ENCODE assay signal across 9 mouse cellular contexts in the genomic region with DNA sequence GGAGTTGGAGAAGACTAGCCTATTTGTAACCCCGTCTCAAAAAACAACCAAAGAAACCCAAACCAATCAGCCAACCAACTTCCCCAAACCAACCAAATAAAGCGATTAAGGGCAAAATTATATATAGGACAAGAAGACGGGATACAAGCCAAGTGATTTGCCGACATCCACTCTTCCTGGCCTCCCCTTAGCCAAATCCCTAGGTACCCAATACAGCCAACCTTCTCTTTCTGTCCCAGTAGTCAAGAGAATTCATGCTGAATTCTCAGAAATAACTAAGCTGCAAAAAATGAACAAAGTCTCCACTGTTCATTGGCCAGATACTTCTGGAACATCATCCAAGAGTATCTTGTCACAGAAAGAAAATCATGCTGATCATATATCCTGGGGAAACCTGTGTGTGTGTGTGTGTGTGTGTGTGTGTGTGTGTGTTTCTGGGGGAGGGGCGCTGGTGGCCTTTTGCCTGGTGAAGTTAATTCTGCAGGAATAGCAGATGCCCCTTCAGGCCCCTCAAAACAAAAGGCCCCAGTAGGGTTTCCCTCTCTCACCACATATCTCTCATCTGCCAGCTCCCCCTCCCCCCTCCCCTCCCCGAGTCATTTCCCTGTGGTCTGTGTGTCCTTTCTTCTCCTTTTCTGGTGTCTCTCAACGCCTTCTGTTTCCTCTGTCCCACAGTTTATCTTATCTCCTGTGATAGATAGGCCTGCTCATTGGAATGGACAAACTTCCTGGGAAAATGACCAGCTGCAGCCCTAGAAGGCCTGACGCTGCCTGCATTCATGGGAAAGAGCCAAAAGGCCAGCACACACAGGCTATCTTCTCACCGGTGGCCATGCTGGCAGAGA. TPM values are rescaled to one million over a fixed set of nuclear protein-coding genes. Genes with fewer than 3 reads are reported as not detected.
A peak's percentile ranks its signal among the peaks of the same experiment; 100 is the strongest.
DNase-seq lines count a peak whose midpoint lies in the region; ATAC-seq and TF ChIP-seq lines count a peak whose summit lies in the region.
"Had no signal": no experiment of that assay in that cellular context is flagged by ENCODE, and none has a peak within 500 bp of the region (broad histone marks: within the 10 kb centered on the region; RNA-seq: fewer than 3 reads in every experiment).

No protein-coding gene starts in this region.

- peaks cover 49% of the 10 kb centered on the region for H3K4me1 ChIP-seq in heart, embryonic 13.5 days
- peaks cover 12% of the 10 kb centered on the region for H3K4me1 ChIP-seq in liver, postnatal 0 days (ENCODE audit: insufficient read depth)

- peak; percentile 60 for DNase-seq in embryo, embryonic 10 days (ENCODE audit: low spot score)
- DNase-seq in liver, postnatal 0 days: peak; percentile 39
- peak; percentile 45 for DNase-seq in splenic B cell, adult 2 months (ENCODE audit: low read depth, low spot score)
- DNase-seq in right cerebral cortex, postnatal 4 days: no peak
- DNase-seq in kidney, adult 9 months: no peak
- no peak for DNase-seq in kidney, postnatal 36 days

- peak overlapping the region; percentile 30; the same call in 1 of the 2 replicates for H3K9ac ChIP-seq in heart, embryonic 13.5 days
- H3K9ac ChIP-seq in liver, postnatal 0 days (replicated peaks): no peak overlapping the region

- peak; percentile 68 for ATAC-seq in heart, embryonic 13.5 days (ENCODE audit: extremely low read depth, insufficient number of reproducible peaks, low FRiP score, low TSS enrichment)
- ATAC-seq in liver, postnatal 0 days: peak; percentile 56

- peak overlapping the region; percentile 77 for H3K27ac ChIP-seq in heart, embryonic 13.5 days (replicated peaks)
- no peak overlapping the region for H3K27ac ChIP-seq in liver, postnatal 0 days (ENCODE audit: low read depth)

- 28% methylated on average over 9 of the region's 9 CpGs for WGBS in heart, embryonic 13.5 days
- WGBS in liver, postnatal 0 days (ENCODE audit: insufficient replicate concordance): 29% methylated on average over 9 of the region's 9 CpGs

- no peak for TF ChIP-seq EP300 in liver, postnatal 0 days (IDR thresholded peaks at IDR 0.05; ENCODE audit: low read depth)

- H3K27me3 ChIP-seq in heart, embryonic 13.5 days (replicated peaks): no peaks in the 10 kb centered on the region
- no peaks in the 10 kb centered on the region for H3K27me3 ChIP-seq in liver, postnatal 0 days (ENCODE audit: insufficient read depth, low read length)
- no peaks in the 10 kb centered on the region for H3K27me3 ChIP-seq in splenic B cell, adult 2 months (ENCODE audit: control insufficient read depth, insufficient read depth, low read length, poor library complexity, severe bottlenecking)

- no peaks in the 10 kb centered on the region for H3K9me3 ChIP-seq in heart, embryonic 13.5 days
- no peaks in the 10 kb centered on the region for H3K9me3 ChIP-seq in liver, postnatal 0 days (ENCODE audit: low read length)

- peak overlapping the region; percentile 31 for H3K4me2 ChIP-seq in heart, embryonic 13.5 days
- H3K4me2 ChIP-seq in liver, postnatal 0 days (ENCODE audit: low read depth, low read length): 0 out of 2 replicates have a peak overlapping the region, but pooled peaks have one; percentile 22

- H3K4me3 ChIP-seq in heart, embryonic 13.5 days: no peak overlapping the region
- no peak overlapping the region for H3K4me3 ChIP-seq in liver, postnatal 0 days (ENCODE audit: low read depth, low read length)

- no peak for TF ChIP-seq CTCF in liver, postnatal 0 days (IDR thresholded peaks at IDR 0.05; ENCODE audit: low read depth)

- no peaks in the 10 kb centered on the region for H3K36me3 ChIP-seq in heart, embryonic 13.5 days
- H3K36me3 ChIP-seq in liver, postnatal 0 days (replicated peaks; ENCODE audit: insufficient read depth, low read length): no peaks in the 10 kb centered on the region
- no peaks in the 10 kb centered on the region for H3K36me3 ChIP-seq in splenic B cell, adult 2 months (ENCODE audit: control insufficient read depth, insufficient read depth, low read length, poor library complexity, severe bottlenecking)

RNA-seq across cellular contexts. Expression of a gene that starts 3.9 kb away (rescaled TPM):
- polyA plus RNA-seq in heart, embryonic 13.5 days (2015; fragmentation: Nextera tagmentation; extraction: Ambion mirVana): 0.13 and 0.25 TPM in 2 replicates
- 0.06 and 0.09 TPM in 2 replicates for polyA plus RNA-seq in liver, postnatal 0 days (2015; fragmentation: Nextera tagmentation; extraction: Ambion mirVana)

RNA-seq across cellular contexts. Expression of a gene that starts 25.6 kb away (rescaled TPM):
- 49.0 and 49.1 TPM in 2 replicates for polyA plus RNA-seq in heart, embryonic 13.5 days (2015; fragmentation: Nextera tagmentation; extraction: Ambion mirVana)
- polyA plus RNA-seq in liver, postnatal 0 days (2015; fragmentation: Nextera tagmentation; extraction: Ambion mirVana): 21.5 and 23.9 TPM in 2 replicates

RNA-seq across cellular contexts. Expression of a gene that starts 45.6 kb away (rescaled TPM):
- 24.2 and 26.3 TPM in 2 replicates for polyA plus RNA-seq in heart, embryonic 13.5 days (2015; fragmentation: Nextera tagmentation; extraction: Ambion mirVana)
- 18.1 and 19.3 TPM in 2 replicates for polyA plus RNA-seq in liver, postnatal 0 days (2015; fragmentation: Nextera tagmentation; extraction: Ambion mirVana)

RNA-seq across cellular contexts. Expression of a gene that starts 53.8 kb away (rescaled TPM):
- 0.29 TPM in 1 of 2 replicates, not detected in the other for polyA plus RNA-seq in heart, embryonic 13.5 days (2015; fragmentation: Nextera tagmentation; extraction: Ambion mirVana)
- polyA plus RNA-seq in liver, postnatal 0 days (2015; fragmentation: Nextera tagmentation; extraction: Ambion mirVana): not detected in 2 replicates

RNA-seq across cellular contexts. Expression of a gene that starts 54.3 kb away (rescaled TPM):
- not detected in 2 replicates for polyA plus RNA-seq in heart, embryonic 13.5 days (2015; fragmentation: Nextera tagmentation; extraction: Ambion mirVana)
- not detected in 2 replicates for polyA plus RNA-seq in liver, postnatal 0 days (2015; fragmentation: Nextera tagmentation; extraction: Ambion mirVana)
- polyA plus RNA-seq: cortical plate, adult 2 months; neural tube, embryonic 14.5 days had no signal

Comparison
In these comparisons a context has a peak if more than half of its experiments do, and no peak if none do; other contexts are left out.
1. DNase-seq: peak in embryo, embryonic 10 days (single experiment), liver, postnatal 0 days (single experiment) and splenic B cell, adult 2 months (single experiment); none in right cerebral cortex, postnatal 4 days (single experiment), kidney, adult 9 months (single experiment) and kidney, postnatal 36 days (0 of 2).